Mouse (Mus musculus): ENCODE data around the gene Clec5a. TPM values are rescaled to one million over a fixed set of nuclear protein-coding genes. Genes with fewer than 3 reads are reported as not detected.
A peak's percentile ranks its signal among the peaks of the same experiment; 100 is the strongest.
"Not testable (repeated sequence)": the region's sequence is repeated elsewhere in the genome, so short reads cannot be mapped to it uniquely, and the experiment has no call there.

Clec5a gene
- 1 to 10 TPM; 2.0 to 3.2 (median 2.3) TPM for total RNA-seq (2022)

DNA sequence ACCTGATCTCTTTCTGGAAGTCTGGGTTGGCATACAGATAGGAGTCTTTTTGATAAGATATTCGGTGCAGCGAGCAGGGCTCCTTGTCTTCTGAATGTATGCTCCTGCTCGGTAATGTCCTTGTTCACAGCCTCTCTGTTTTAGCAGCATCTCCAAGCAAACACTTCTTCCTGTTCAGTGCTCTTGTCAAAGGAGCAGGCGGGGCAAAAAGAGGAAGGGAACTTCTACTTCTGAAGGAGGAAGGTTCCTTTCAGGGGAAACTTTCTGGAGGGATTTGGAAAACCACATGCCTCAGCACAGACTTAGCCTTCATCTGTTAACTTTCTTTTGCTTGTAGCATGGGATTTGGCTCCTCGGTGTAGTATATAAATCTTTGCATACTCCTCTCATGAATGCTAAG lies at the start of gene Clec5a:
TSS of gene Clec5a (minus strand) at position 177 of the 400 bp plus-strand sequence.
- no peak for DNase-seq

DNA sequence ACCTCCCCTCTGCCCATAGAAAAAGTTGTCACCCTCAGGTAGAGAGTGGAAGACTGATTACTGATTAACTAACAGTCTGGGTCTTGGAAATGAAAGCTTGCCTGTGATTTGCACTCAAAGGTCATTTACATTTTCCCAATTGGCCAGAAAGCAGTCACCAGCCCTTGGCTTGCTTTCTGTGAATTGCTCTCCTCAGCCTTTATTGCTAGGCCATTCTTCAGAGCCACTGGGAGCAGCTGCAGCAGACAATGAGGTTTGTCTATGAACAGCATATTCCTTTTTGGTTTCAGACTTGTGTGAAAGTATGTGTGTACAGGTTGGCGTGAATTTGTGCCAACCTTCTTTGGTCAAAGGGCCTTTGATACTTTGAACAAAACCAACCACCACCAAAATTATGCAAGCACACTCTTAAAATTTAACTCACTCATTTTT lies 49.0 kb upstream of the Clec5a start:
- no peak for DNase-seq

DNA sequence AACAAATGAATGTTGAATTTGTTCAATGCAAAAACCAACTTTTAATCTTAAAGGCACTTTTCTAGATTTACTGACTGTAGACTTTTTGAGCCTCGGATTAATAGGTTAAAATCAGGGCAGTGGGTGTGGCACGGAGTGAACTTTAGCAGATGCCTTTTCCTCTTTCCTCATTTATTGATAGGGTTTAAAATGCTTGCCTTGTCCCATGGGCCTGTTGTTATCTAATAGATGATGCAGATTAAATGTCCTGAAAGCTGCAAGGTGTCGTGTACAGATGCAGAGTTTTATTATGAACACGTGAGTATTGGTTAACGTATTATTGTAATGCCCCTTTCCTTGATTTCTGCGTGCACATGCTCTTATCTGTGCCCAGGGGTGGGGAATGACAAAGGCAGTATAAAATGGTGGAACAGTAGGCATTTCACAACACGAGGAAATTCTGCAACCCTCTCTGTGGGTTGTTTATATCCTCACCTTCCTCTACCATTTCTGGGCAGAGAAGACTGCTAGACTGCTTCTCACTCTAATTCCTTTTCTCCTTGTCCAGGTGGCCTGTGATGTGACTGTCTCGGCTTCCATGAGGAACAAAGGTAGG lies 42.9 kb upstream of the Clec5a start, which contains the start of gene Mgam:
TSS of gene Mgam (plus strand) at position 426 of the 595 bp plus-strand sequence.
- DNase-seq = no peak

DNA sequence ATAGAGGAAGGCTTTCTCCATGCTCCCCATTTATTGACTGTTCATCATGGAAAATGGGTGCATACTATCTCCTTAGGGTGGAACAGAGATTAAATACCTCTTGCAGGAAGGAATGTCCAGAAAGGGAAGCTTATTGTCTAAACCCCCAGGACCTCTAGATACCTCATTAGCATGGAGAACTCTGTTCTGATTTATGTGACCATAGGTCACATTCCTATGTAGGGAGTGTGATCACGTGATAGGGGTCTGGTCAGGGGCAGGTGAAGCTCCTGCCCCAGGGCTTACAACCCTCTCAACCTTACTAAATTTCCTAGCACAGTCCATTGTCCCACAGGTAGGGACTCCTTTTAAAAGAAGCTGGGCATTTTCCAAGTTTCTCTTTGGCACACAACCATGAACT lies 40.5 kb upstream of the Clec5a start:
- no peak for DNase-seq

DNA sequence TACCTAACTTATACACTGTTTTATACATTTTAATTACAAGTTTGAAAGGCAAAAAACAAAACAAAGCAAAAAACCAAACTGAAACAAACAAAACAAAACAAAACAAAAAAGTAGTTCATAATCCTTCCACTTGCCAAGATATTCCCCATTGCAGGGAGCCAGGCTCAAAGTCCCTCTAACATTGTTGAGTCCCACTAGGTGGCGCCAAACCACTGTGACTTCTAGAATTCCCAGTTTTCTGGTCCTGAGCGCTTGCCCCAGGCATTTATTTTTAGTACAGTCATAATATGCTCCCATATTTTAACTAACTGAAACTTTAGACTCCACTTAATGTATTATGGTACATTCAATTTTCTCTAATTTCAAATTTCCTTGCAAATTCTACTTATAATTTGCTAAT lies 32.3 kb upstream of the Clec5a start:
- DNase-seq = peak; percentile 26

DNA sequence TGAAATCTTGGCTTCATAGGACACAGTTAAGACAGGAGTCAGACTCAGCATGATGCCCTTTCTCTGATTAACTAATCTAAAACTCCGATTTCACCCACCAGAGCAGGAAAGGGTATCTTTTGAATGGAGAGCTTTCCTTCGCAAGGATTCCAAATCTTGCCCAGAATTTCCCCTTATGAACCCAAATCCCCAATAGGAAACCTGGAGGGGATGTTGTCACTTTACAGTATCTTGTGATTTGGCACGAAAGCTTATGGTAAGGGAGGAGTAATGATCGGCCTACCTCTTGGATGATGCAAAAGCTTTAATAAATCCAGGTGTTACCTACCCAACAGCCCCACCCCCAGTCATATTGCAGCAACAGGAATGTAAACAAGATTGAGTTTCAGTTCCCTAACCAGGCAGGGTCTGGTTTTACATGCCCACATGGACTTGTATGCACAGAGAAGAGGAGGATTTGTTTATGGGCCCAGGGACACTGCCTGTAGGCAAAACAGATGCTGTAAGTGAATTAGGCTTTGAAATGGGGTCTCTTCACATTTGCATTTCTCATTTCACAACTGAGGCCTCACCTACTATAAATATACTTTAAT lies 27.7 kb upstream of the Clec5a start, which contains the start of gene Tas2r138:
TSS of gene Tas2r138 (minus strand) at position 51 of the 593 bp plus-strand sequence.
- no peak for DNase-seq

DNA sequence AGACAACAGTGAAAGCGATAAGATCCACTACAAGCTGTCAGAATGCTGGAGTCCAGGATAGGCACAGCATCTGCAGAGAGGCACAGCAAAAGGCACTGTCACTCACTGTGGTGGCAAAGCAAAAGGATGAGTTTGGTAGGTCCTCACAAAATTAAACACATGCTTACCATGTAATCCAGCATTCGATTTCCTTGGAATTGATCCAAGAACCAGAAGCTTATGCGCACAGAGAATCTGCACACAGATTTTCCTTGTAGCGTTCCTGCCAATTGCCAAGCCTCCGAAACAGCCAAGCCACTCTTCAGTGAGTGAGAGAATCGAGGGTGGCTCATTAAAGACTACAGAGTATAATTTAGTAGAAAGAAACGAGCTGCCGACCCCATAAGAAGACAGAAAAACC lies 24.6 kb upstream of the Clec5a start:
- DNase-seq = no peak

DNA sequence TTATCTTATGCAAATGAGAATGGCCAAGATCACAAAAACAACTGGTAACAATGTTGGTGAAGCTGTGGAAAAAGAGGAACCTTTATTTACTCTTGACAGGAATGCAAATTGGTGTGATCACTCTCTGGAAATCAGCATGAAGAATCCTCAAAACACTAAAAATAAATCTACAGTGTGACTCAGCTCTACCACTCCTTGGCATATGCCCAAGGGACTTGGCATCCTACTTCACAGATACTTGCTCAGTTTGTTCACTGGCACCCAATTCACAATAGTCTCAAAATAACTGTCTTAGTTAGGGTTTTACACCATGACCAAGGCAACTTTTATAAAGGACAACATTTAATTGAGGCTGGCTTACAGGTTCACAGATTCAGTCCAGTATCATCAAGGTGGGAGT lies 21.8 kb upstream of the Clec5a start:
- peak; percentile 27 for DNase-seq

DNA sequence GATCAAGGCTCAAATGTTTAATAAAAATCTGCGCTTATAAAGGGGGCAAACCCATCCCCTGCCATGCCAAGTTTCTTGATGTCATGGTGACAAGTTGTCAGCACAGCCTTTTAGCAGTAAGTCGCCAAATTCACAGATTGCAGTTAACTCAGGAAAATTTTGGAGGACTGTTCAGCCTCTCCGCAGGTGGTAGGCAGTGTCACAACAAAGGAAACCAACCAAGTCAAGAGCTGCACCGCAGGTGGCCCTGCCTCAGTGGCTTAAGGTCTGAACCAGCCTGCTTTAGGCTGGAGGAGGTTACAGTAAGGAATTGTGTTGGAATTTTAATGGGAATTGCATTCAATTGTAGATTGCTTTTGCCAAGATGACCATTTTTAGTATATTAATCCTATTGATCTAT lies 12.9 kb upstream of the Clec5a start:
- DNase-seq = not testable (repeated sequence)

DNA sequence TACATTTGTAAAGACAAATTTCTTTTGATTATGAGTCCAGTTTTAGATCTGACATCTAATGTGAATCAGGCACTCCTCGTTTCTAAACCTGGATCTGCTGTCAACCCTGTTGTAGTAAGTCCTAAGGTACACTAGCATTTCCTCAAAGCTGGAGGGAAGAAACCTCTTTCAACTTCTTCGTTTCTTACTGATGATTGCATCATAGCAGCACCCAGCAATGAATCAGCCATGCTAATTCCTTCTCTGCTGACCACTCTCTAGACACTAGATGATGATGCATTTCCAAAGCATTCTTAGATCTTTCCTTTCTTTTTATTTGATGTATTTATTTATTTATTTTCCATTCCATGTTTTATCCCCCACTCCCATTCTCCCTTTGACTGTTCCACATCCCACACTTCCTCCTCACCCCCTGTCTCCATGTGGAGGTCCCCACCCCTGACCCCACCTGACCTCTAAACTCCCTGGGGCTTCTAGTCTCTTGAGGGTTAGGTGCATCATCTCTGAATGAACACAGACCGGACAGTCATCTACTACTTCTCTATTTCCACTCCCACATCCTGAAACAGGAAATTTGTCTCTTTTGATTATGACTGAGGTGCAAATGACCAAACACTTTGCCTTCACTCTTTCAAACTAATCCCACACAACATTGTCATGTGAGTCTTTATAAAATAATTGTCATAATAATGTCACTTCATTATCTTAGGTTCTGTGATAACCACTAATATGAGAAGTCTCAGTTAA lies 9.4 kb upstream of the Clec5a start:
- no peak for DNase-seq

DNA sequence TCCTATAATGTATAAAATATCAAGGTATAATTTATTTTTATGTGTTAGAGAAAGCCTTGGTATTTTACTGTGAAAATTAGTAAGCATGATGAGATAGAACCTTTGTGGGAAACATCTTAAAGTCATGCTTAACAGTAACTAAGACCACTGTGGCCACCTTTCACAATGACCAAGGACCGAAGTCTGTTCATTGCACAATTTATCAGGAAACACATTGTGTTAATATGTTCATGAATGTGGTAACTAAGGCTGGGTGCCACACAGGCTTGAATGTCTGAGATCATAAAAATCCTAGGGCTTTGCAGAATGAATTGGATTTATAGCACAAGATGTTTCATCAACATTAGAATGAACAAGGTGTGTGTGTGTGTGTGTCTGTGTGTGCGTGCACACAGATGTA lies 2.7 kb upstream of the Clec5a start:
- no peak for DNase-seq

DNA sequence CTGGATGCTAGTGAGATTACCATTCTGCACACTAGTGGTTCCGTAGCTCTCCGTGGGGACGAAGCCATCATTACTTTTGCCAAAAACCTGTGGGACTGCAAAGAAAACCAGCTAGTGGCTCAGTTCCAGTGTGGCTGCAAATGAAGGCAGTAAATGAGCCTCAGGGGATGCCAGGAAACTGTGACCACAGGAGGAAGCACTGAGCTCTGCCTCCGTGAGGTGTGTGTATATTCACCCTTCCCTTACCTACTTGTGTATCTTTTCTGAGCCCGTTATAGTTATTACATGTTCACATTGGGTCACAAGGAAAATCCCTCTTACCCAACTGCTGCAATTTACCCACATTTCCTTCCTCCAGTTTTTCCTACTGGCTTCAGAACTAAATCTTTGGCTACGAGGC lies 1.3 kb downstream of the Clec5a start:
- no peak for DNase-seq

DNA sequence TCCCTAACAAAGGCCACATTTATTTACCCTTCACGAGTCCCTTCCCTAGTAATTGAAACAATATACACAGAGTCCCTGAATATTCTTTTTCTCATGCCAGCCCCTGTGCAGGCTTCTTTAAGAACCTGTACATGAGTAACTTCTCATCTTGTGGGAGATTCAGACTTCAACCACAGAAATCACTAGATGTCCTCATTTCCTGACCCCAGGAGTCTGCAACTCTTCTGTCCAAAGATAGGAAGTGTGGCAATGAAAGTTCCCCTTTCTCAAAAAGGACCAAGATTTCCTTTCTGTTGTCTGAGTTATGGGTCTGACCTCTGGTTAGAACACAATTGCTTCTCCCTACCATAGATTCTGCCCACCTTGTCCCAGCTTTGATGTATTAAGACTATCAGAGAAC lies 9.3 kb downstream of the Clec5a start:
- no peak for DNase-seq

DNA sequence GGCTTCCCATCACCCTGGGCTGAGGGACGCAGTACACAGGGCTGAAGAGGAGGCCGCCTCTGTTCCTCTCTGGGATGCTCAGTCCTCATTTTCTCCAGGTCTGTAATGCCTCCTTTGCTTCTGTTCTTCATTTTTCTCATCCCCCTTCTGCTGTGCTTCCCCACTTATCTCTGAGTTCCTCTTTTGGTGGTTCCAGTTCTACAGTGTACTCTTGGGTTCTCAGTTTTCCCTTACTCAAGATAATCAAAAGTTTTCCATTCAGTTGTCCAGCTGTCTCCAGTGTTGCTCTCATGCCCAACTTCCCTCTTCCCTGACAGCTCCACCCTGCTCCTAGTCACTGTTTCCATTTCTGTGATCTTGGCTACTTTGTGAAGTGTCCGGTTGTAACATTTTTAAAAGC lies 12.0 kb downstream of the Clec5a start:
- no peak for DNase-seq

DNA sequence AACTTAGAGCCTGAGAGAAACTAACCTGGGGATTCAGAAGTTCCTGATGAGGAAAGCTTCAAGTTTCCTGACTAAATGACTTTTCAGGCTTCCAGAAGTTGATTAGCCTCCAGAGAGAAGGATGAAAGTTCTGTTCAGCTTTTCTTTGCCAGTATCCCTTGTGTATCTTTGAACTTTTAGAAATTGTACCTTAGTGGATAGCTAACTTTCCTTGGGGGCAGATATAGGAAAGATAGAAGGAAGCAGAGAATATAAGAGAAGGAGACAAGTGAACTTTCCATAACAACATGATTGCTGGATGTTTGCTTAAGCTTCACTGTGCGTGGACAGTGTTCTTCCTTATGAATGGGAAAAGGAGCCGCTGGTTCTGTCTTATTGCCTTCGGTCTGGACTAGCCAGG lies 16.4 kb downstream of the Clec5a start, which contains the start of gene Olfr460:
TSS of gene Olfr460 (plus strand) at position 301 of the 400 bp plus-strand sequence.
- no peak for DNase-seq

DNA sequence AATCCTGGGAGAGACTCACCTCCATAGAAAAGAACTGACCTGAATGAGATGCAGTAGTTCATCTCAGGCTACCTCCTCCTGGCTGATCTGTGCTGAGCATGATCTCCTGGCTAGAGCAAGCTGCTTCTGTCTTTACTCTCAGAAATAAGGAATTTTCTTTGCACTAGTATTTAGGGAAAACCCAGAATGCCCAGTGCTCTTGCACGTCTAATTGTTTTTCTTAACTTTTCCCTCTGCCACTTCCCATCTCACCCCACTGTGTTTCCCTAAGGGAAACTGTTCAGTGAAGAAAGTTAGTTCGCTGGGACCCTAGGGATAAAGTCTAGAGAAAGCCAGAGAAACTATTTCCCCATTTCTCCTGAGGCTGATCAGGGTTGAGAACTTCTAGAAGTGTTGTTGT lies 30.7 kb downstream of the Clec5a start, which contains the start of gene Olfr461:
TSS of gene Olfr461 (minus strand) at position 101 of the 400 bp plus-strand sequence.
- no peak for DNase-seq

DNA sequence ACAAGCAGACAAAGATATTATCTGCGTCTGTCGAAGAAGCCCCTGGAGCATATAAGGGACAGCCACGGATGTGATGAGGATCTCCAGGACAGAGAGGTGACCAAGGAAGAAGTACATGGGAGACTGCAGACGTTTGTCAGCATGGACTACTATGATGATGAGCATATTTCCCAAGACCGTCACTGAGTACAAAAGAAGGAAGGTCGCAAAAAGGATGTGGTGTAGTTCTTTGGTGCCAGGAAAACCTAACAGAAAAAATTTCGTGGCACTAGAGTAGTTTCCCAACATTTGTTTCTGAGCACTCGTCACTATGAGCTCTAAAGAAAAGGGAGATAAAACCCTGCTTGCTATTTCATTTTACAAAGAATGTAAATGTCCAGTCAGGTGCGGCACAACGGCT lies 40.9 kb downstream of the Clec5a start:
- no peak for DNase-seq

Other genes starting within 250 kb of the Clec5a start
- 10 to 100 TPM; 16.5 to 19.3 (median 18.1) TPM for gene E330009J07Rik, start 149.7 kb downstream of the Clec5a start, total RNA-seq (2022)
- not detected for gene Wee2, start 146.7 kb downstream of the Clec5a start, total RNA-seq (2022)
- gene Ssbp1, start 114.5 kb downstream of the Clec5a start, total RNA-seq (2022) = 10 to 100 TPM; 41.7 to 58.6 (median 52.8) TPM
- gene Tas2r137, start 94.6 kb downstream of the Clec5a start, total RNA-seq (2022) = under 1 TPM in 2 of 4 experiments, not detected in 2; 0.27 to 0.34 TPM
- under 1 TPM in 1 of 4 experiments, not detected in 3; 0.48 TPM for gene Tas2r108, start 92.3 kb downstream of the Clec5a start, total RNA-seq (2022)
- not detected for gene Prss37, start 66.3 kb downstream of the Clec5a start, total RNA-seq (2022)
- not detected for gene Olfr461, start 30.8 kb downstream of the Clec5a start, total RNA-seq (2022)
- gene Olfr460, start 16.3 kb downstream of the Clec5a start, total RNA-seq (2022) = under 1 TPM in 1 of 4 experiments, not detected in 3; 0.38 TPM
- not detected for gene Tas2r138, start 27.5 kb upstream of the Clec5a start, total RNA-seq (2022)
- gene Mgam, start 43.0 kb upstream of the Clec5a start, total RNA-seq (2022) = under 1 TPM in 2 of 4 experiments, not detected in 2; 0.08 to 0.20 TPM

All from adrenal gland, adult 8-10 months (tissue).